Mouse (Mus musculus) liver, embryonic 15.5 days (tissue): ENCODE measurements at regions not wholly inside any gene's neighbourhood (a gene's known extent, or its start where the extent isn't known, plus 50 kb on each side); places are given as distances from the start of the nearest gene placed in this dataset.

ENCODE experiments used
- ATAC-seq: fragments of 200-750 bp; cut with Nextera tagmentation; 2 replicates; pipeline ENCODE4 v1.8.0; 2017; ENCODE audit warnings: moderate number of reproducible peaks, mild to moderate bottlenecking, moderate library complexity; ENCODE audit not compliant: insufficient read depth
- H3K27ac ChIP-seq: fragments of 300-500 bp; sonication (generic); replicated peaks from 2 replicates; pipeline ENCODE4 v1.5.1; 2015; ENCODE audit warnings: mild to moderate bottlenecking, inconsistent platforms
- H3K27me3 ChIP-seq: fragments of 300-500 bp; sonication (generic); 2 replicates; pipeline ENCODE4 v1.6.1; 2015; ENCODE audit warnings: mild to moderate bottlenecking, inconsistent platforms
- H3K36me3 ChIP-seq: fragments of 300-500 bp; sonication (generic); replicated peaks from 2 replicates; pipeline ENCODE4 v1.6.1; 2015; ENCODE audit warnings: moderate library complexity, mild to moderate bottlenecking, inconsistent platforms
- H3K4me1 ChIP-seq: fragments of 300-500 bp; sonication (generic); replicated peaks from 2 replicates; pipeline ENCODE4 v1.6.1; 2015; ENCODE audit warnings: inconsistent platforms
- H3K4me2 ChIP-seq: fragments of 300-500 bp; sonication (generic); 2 replicates; pipeline ENCODE4 v1.6.1; 2015; ENCODE audit warnings: moderate library complexity, mild to moderate bottlenecking, inconsistent platforms
- H3K4me3 ChIP-seq: fragments of 300-500 bp; sonication (generic); replicated peaks from 2 replicates; pipeline ENCODE4 v1.5.1; 2015; ENCODE audit warnings: mild to moderate bottlenecking, inconsistent platforms
- H3K9ac ChIP-seq: fragments of 300-500 bp; sonication (generic); 2 replicates; pipeline ENCODE4 v1.6.1; 2015; ENCODE audit warnings: moderate library complexity, mild to moderate bottlenecking, inconsistent platforms
- H3K9me3 ChIP-seq: fragments of 300-500 bp; sonication (generic); replicated peaks from 2 replicates; pipeline ENCODE4 v1.6.1; 2016; ENCODE audit warnings: inconsistent platforms
- WGBS: fragments of 180-500 bp; shearing (Covaris S2); methylation state at CpG from one replicate; pipeline ENCODE4 v1.1.7; 2015; ENCODE audit warnings: mixed read lengths; ENCODE audit not compliant: insufficient replicate concordance; 5-methylcytosine and 5-hydroxymethylcytosine counted together

DNA sequence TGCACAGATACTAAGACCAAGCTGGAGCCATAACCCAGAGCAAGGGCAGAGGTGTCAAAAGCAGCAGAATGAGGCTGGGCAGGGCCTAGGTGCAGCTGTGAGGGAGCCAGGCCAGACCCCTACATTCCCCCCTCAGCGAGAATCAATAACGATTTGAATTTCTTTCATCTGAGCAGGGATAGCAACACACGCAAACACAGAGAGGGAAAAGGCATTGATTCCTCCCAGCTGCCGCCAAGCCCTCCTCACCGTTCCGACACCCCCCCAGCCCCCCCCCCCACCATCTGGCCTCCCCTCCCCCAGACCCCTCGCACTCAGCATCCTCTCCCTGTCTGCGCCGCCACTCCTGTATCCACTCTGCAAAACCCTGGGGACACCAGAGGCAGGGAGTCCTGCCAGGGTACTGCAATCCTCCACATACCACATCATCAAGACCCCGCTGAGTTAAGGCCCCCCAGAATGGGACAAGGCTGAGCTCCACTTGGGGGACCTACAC, 166.9 kb downstream of the 3100002H09Rik start:
- H3K4me1 ChIP-seq = no peaks in the 10 kb centered on the region
- peaks cover 50% of the 10 kb centered on the region for H3K27me3 ChIP-seq
- no peaks in the 10 kb centered on the region for H3K9me3 ChIP-seq
- H3K4me2 ChIP-seq = no peak overlapping the region
- no peak overlapping the region for H3K4me3 ChIP-seq
- no peak for ATAC-seq
- H3K27ac ChIP-seq = no peak overlapping the region
- 5% methylated on average over 8 of the region's 10 CpGs for WGBS
- no peaks in the 10 kb centered on the region for H3K36me3 ChIP-seq
- H3K9ac ChIP-seq = no peak overlapping the region

GRCm38 (mm10) chr4:124443130-124443503, 167.5 kb downstream of the 3100002H09Rik start:
- Histone ChIP-seq H3K4me1 (no peaks in the 10 kb centered on the region), H3K4me2 (no peak overlapping the region), H3K9me3 (no peaks in the 10 kb centered on the region), H3K27ac (no peak overlapping the region), H3K4me3 (no peak overlapping the region), H3K27me3 (peaks cover 50% of the 10 kb centered on the region), H3K9ac (no peak overlapping the region), H3K36me3 (no peaks in the 10 kb centered on the region)
- WGBS = 15% methylated on average over 10 of the region's 10 CpGs
- ATAC-seq = no peak

- no peak overlapping the region for H3K27ac ChIP-seq
- H3K27me3 ChIP-seq = peaks cover 50% of the 10 kb centered on the region
- no peaks in the 10 kb centered on the region for H3K36me3 ChIP-seq
- H3K9ac ChIP-seq = no peak overlapping the region
- H3K4me1 ChIP-seq = no peaks in the 10 kb centered on the region
- ATAC-seq = no peak
- H3K9me3 ChIP-seq = no peaks in the 10 kb centered on the region
- H3K4me3 ChIP-seq = no peak overlapping the region
- H3K4me2 ChIP-seq = no peak overlapping the region
- 10% methylated on average over 10 of the region's 10 CpGs for WGBS
Measured at GRCm38 (mm10) chr4:124442491-124443129, 168.0 kb downstream of the 3100002H09Rik start.

DNA sequence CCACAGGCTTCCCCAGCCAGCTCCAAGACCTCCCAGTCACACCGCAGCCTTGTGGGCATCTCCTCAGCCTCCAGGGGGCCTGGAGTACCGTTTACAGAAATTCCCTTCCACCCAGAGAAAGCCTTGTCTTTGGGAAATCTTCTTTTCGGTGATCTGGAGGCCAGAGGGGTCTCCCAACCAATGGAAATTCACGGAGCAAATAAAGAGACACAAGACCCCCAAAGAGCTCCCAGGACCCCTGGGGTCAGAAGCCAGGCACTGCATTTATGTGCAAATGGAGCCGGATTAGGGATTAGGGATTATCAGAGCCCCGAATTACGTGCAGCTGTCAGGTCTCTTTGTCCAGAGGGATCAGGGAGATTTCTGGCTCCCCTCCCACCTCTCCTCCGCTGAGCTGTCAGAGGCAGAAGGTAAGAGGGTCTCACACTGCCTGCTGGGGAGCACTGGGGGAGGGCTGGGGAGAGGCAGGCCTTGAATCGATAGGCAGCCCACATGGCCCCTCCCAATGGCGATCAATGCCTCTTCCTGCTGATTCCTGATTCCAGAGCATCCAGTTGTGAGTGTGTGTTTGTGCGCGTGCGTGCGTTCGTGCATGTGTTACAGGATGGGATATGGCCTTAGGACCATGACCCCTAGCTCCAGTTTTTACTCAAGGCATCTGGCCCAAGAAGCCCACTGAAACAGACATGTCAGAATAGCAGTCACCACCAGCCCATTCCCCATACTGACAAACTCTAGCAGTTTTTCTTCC, 168.7 kb downstream of the 3100002H09Rik start:
- ATAC-seq = no peak
- peaks cover 50% of the 10 kb centered on the region for H3K27me3 ChIP-seq

DNA sequence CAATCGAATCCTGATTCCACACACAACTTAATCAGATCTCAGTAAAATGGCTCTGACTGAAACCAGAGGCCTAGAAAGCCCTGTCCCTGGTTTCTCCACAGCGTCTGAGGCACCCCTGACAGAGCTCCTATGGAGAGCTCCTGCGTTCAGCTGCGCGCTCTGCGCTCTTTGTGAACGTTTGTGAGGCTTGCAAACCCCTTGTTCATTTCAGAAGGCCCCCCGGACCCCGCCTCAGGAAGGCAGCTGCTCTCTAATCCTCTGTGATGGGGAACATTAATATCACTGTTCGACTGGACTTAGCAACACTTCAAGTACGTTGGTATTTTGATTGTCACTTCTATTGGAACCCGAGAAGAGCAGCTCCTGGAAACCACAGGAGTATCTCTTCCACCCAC, 175.6 kb downstream of the 3100002H09Rik start:
- Histone ChIP-seq H3K27ac (no peak overlapping the region), H3K9ac (no peak overlapping the region)

More for the DNA sequence above, 168.7 kb downstream of the 3100002H09Rik start:
- Histone ChIP-seq H3K4me2 (no peak overlapping the region), H3K4me3 (no peak overlapping the region), H3K27ac (no peak overlapping the region), H3K4me1 (no peaks in the 10 kb centered on the region), H3K9me3 (no peaks in the 10 kb centered on the region), H3K9ac (no peak overlapping the region), H3K36me3 (no peaks in the 10 kb centered on the region)
- 11% methylated on average over 15 of the region's 15 CpGs for WGBS

DNA sequence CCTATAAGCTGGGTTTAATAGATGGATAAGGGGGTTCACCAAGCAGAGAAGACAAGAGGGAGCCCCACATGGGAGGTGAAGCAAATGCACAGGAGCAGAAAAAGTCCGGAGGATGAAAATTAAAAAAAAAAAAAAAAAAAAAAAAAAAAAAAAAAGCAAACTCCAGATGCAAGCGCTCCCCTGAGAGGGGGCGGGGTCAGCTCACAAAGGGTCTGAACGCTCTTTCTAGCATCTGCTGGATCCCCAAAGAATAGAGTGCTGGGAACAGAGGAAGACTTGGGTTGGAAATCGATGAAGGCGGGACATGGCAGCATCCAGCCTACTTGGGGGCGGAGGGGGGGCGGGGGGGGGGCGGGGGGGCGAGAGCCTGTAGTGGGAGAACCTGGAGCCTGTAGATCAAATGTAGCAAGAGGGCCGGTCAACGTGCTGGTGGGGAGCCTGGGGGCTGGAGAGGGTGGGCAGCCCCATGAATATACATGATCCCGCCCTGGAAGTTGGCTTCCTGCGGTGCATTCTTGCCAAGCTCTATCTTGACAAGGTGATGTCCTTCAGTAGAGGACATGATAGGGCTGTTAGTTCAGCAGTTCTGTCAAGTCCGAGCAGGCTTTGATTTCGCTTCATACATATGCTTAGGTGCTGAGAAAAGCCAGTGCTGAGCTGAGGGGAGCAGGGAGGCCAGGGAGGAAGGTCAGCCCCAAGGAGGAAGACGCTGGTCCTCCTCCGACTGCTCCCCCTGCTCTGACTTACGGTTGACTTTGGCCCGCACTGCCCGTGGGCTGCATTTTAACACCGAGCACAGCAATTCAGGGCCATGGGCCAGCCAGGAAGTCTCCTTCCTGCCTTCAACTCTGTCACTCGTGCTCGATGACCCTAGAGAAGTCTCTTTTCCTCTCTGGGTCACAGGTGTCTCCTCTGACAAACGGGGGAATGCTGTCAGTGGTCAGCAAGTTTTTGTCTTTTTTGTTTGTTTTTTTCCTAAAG, 176.3 kb downstream of the 3100002H09Rik start:
- 6% methylated on average over 25 of the region's 25 CpGs for WGBS
- no peak for ATAC-seq
- Histone ChIP-seq H3K9me3 (no peaks in the 10 kb centered on the region), H3K4me1 (no peaks in the 10 kb centered on the region), H3K36me3 (no peaks in the 10 kb centered on the region), H3K27me3 (peaks cover 9% of the 10 kb centered on the region), H3K4me3 (no peak overlapping the region), H3K9ac (no peak overlapping the region), H3K27ac (no peak overlapping the region), H3K4me2 (no peak overlapping the region)

More for the DNA sequence above, 175.6 kb downstream of the 3100002H09Rik start:
- ATAC-seq = no peak
- H3K9me3 ChIP-seq = no peaks in the 10 kb centered on the region
- no peak overlapping the region for H3K4me3 ChIP-seq
- H3K4me1 ChIP-seq = no peaks in the 10 kb centered on the region
- no peaks in the 10 kb centered on the region for H3K36me3 ChIP-seq
- 33% methylated on average over 12 of the region's 12 CpGs for WGBS
- H3K4me2 ChIP-seq = no peak overlapping the region
- peaks cover 13% of the 10 kb centered on the region for H3K27me3 ChIP-seq

- H3K27ac ChIP-seq = no peak overlapping the region
- H3K9me3 ChIP-seq = no peaks in the 10 kb centered on the region
- no peak overlapping the region for H3K9ac ChIP-seq
- H3K4me3 ChIP-seq = no peak overlapping the region
- H3K4me1 ChIP-seq = no peaks in the 10 kb centered on the region
- H3K36me3 ChIP-seq = no peaks in the 10 kb centered on the region
- 52% methylated on average over 9 of the region's 9 CpGs for WGBS
- H3K4me2 ChIP-seq = no peak overlapping the region
- peaks cover 5% of the 10 kb centered on the region; the same call in 1 of the 2 replicates for H3K27me3 ChIP-seq
- ATAC-seq = no peak
Measured at GRCm38 (mm10) chr4:124433506-124433905, 177.1 kb downstream of the 3100002H09Rik start.

DNA sequence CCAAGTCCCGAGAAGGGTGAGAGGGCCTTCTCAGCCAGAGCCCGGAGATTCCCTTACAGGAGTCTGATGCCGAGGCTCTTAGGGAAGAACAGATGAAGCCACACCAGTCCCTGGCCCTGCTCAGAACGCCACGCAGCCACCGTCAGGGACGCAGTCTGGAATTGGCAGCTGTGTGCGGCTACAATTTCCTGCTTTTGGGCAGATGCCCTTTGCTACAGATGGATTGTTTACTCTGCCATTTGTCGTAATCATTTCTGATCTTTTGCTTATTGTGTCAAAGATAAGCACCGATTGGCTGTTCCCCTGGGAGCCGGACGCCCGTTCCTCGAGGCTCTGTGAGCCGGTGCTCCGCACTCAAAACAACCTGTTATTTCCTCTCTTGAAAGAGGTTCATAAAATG, 179.4 kb downstream of the 3100002H09Rik start:
- no peaks in the 10 kb centered on the region for H3K36me3 ChIP-seq
- no peak overlapping the region for H3K4me3 ChIP-seq
- H3K9me3 ChIP-seq = no peaks in the 10 kb centered on the region
- no peak overlapping the region for H3K9ac ChIP-seq
- no peak overlapping the region for H3K27ac ChIP-seq
- ATAC-seq = no peak
- peaks cover 5% of the 10 kb centered on the region; the same call in 1 of the 2 replicates for H3K27me3 ChIP-seq
- H3K4me2 ChIP-seq = no peak overlapping the region
- 51% methylated on average over 16 of the region's 16 CpGs for WGBS
- H3K4me1 ChIP-seq = no peaks in the 10 kb centered on the region

- no peak overlapping the region for H3K4me3 ChIP-seq
- no peak overlapping the region for H3K9ac ChIP-seq
- H3K9me3 ChIP-seq = no peaks in the 10 kb centered on the region
- no peaks in the 10 kb centered on the region for H3K36me3 ChIP-seq
- H3K27me3 ChIP-seq = no peaks in the 10 kb centered on the region; the same call in 1 of the 2 replicates
- ATAC-seq = no peak
- WGBS = 71% methylated on average over 4 of the region's 4 CpGs
- H3K4me1 ChIP-seq = no peaks in the 10 kb centered on the region
- no peak overlapping the region for H3K4me2 ChIP-seq
- no peak overlapping the region for H3K27ac ChIP-seq
Measured at GRCm38 (mm10) chr4:124428844-124429243, 181.8 kb downstream of the 3100002H09Rik start.

GRCm38 (mm10) chr4:124422406-124422805, 188.2 kb downstream of the 3100002H09Rik start:
- Histone ChIP-seq H3K27me3 (no peaks in the 10 kb centered on the region), H3K36me3 (no peaks in the 10 kb centered on the region), H3K4me2 (no peak overlapping the region), H3K9ac (no peak overlapping the region), H3K27ac (no peak overlapping the region), H3K9me3 (no peaks in the 10 kb centered on the region), H3K4me1 (no peaks in the 10 kb centered on the region), H3K4me3 (no peak overlapping the region)
- no peak for ATAC-seq
- WGBS = 58% methylated on average over 6 of the region's 6 CpGs

DNA sequence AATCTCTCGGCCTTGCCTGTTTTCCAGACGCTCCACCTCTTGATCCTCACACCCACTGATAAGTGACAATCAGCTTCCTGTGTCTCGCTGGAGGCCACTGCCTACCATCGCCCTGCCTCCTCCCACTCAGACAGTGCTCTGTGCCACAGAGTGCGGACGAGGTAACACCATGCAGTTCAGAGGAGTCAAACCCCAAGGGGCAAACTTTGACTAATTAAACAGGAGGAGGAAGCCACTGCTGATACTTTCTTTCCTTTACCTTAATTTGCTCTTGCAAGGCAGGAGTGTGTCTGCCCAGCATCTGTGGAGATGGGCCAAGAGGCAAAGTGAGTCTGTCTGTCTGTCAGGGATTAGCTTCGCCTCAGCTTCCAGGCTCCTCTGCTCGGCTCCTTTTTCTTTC, 192.2 kb downstream of the 3100002H09Rik start:
- H3K36me3 ChIP-seq = no peaks in the 10 kb centered on the region
- ATAC-seq = no peak
- no peak overlapping the region for H3K27ac ChIP-seq
- H3K4me1 ChIP-seq = no peaks in the 10 kb centered on the region
- WGBS = 33% methylated on average over 8 of the region's 8 CpGs
- no peak overlapping the region for H3K4me2 ChIP-seq
- H3K4me3 ChIP-seq = no peak overlapping the region
- H3K27me3 ChIP-seq = no peaks in the 10 kb centered on the region
- H3K9ac ChIP-seq = no peak overlapping the region
- H3K9me3 ChIP-seq = no peaks in the 10 kb centered on the region
